Mouse (Mus musculus): ENCODE results near the gene Sox12.

DNA sequence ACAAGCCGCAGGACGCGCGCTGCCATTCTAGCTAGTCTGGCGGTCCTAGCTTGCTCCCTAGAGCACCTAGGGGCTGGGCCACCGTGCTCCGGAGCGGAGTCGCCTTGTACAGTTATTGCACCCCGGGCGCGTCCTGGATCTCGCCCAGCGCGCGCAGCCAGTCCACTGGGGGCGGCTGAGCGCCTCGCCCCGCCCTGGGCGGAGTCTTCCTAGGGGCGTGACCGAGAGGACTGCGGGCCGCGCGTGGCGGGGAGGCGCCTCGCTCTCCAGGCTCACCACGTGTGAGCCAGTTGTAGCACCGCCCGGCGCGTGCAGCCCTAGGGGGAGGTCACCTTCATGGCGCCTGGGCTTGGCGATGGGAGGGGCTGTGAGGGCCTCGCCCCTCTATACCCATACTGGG is 828 bp upstream of the Sox12 start:
- TF ChIP-seq CTCF (IDR thresholded peaks at IDR 0.05; ENCODE audit: low read depth) (peak; percentile 29; the same call in 1 of the 2 replicates), EP300 (IDR thresholded peaks at IDR 0.05; ENCODE audit: low read depth) (no peak)

Data from liver, embryonic 14.5 days (tissue).